Mouse (Mus musculus): ENCODE results near the gene Ift46.
A peak's percentile ranks its signal among the peaks of the same experiment; 100 is the strongest.

Gene Ift46

DNA sequence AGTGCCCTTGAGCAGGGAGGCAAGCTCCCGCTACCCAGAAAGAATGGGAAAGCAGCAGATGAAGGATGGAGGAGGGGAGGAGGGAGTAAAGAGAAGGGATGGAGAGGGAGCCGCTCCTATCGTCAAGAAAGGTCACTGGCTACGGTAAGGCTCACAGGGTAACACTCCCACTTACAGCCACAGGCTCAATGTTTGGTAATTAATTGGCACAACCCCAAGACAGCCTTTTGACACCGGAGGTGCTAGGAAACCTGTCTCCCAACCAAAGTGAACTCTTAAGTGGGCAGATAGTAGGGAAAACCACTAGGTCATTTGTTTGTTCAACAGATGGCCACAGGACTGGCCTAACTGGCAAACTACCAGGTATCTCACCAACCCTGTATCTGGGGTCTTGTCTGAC, 39.4 kb downstream of the Ift46 start:
- no peak for DNase-seq (ENCODE audit: low spot score in 2 of 2)

DNA sequence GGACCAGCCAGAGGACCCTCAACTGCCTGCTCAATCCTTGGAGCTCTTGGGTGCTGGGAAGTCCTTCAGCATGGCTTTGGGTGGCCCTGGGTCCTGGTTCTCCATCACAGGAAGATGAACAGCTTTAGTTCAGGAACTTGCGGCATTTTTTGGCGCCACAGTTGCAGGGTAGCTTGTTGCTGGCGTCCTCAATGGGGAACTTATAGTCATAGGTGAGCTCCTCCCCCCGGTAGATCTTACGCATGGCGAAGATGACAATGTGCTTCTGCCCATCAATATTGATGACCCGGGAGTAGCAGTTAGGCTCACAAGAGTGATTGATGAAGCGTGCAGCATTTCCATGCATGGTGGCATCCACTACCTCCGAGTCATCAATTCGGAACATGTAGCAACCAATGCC, 40.1 kb downstream of the Ift46 start:
- DNase-seq (ENCODE audit: low spot score in 2 of 2), result peak in 1 of 2 experiments; percentile 53

DNA sequence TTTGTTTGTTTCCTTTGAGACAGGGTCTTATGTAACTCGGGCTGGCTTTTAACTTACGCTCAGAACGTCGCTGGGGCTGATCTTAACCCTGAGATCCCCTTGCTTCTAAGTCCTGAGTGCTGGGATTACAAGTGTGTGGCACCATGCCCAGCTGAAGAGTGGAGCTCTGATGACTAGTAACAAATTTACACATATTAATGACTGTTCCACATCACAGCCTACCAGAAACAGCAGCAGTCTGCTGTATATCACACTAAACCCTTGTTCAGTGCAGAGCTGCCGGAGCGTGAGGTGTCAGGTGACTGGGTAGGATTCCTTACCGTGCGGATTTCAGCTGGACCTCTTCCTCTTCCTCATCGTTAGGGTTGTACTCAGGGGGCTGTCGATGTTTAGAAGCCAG, 42.6 kb downstream of the Ift46 start:
- DNase-seq (ENCODE audit: low spot score in 2 of 2), result no peak

DNA sequence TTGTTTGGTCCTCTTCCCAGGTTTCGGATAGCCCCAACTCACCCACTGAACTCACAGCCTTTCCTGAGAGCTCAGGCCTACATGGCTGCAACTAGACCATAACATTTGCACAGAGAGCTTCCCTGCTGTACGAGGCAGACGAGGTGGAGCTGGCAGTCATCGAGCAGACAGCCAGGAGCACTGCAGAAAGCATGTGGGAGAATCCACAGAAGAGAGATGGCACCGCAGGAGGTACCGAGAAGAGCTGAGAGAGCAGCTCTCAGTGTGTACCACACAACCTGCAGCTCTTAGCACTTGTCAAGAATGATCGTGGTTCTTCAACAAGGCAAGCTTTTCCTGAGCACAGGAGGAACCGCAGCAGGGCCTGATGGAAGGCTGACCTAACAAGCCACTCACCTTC, 46.5 kb downstream of the Ift46 start:
- DNase-seq (ENCODE audit: low spot score in 2 of 2), result no peak

DNA sequence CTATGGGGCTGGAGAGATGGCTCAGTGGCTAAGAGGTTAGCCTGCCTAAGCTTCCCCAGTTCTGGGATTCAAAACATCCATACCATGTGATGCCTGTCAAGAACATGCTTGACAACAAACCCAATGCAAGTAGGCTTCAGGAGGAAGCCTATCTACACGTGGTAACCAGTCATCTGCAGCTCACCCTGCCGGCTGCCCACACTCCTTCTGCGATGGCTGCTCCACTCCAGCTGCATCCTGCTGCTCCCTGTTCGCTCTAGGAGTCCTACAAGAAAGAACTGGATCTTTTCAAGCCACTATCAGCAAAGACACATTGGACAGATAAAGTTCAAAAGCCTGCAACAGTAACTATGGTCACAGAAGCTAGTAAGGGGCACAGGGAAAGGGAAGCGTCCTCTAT, 49.8 kb downstream of the Ift46 start:
- DNase-seq (ENCODE audit: low spot score in 2 of 2), result no peak

DNA sequence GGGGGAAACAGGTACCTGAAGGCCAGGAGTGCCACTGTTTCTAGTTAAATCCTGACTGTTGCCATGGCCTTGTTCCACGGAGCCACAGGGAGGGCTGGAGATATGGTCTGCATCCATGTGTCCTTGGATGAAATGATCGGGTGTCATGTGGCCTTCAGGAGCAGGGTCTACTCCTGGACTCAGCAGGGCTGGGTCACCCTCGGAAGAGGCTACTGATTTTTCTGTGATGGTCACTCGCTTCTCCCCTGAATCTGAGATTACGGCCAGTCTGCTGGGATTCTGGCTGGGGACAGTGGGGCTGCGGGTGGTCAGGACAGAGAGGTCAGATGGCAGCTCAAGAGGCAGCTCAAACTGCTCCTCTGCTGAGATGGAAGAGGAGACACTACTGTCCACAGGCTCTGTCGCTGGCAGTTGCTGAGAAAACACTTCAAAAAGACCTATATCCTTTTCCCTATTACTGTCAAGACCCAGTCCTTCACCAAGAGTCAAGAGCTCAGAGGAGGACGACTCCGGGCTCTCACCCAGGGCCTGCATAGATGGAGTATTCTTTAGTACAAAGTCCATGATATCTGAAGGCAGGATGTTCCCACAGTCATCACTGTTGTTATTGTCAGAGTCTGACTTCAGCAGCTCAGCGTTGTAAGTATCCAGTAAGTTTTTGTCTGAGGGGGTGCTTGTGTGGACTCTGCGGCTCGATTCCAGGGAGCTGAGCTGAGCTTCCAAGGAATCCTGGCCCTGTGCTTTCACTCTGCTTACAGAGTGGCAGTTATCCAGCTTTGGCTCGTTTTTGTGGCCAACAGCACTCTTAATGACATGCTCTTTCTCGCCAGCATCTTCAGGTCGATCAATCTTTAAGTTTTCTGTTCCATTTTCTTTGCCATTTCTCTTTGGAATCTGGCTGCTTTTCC, 52.5 kb downstream of the Ift46 start:
- DNase-seq (ENCODE audit: low spot score in 2 of 2), result no peak

DNA sequence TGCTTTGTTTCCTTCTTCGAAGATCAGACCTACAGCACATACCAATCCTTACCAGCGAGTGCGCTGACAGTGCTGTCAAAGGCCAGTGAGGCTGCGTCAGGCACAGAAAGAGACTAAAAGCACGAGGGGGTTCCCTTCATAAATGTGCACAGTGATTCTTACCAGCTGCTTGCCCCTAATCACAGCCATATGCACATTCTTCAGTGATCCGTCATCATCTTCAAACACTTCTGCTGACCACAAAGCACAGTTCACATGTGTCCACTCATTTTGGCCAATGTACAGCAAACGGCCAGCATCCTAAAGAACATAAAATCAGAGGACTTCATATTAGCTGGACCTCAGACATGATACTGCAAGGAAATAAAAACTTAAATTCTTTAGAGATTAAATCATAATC, 59.0 kb downstream of the Ift46 start:
- no peak for DNase-seq (ENCODE audit: low spot score in 2 of 2)

DNA sequence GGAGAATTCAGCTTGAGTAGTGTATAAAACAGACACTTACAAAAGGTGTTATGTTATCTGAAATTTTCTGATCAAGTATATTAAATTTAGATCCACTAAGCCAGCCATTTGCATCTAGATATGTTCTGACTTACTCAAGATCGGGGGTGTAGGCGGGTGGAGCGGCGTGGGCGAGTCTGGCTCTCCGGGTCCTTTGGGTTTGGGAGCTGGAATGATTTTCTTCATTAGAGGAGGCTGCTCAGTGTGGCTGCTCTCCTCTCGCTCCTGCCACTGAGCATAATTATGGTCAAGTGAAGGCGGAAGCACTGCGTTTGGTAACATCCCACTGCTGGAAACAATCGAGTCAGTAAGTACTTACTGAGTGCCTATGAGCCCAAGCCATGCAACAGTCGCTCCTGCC, 61.2 kb downstream of the Ift46 start:
- no peak for DNase-seq (ENCODE audit: low spot score in 2 of 2)

DNA sequence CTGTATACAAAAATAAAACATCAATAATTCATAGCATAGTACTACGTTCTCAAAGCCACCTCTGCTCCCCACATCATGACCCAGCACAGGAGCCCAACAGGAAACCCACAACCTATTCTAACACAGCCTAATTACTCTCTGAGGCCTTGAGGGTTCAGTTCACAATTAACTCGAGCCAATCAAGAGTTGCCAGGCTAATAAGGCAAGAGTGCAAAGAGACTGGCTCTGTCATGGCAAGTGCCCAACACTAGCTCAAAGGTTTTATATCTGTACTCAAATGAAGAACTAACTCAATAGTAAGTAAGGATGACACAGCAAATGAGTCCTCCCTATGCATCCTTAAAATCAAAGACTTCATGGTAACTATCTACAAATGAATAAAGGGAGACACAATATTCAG, 62.8 kb downstream of the Ift46 start:
- no peak for DNase-seq (ENCODE audit: low spot score in 2 of 2)

DNA sequence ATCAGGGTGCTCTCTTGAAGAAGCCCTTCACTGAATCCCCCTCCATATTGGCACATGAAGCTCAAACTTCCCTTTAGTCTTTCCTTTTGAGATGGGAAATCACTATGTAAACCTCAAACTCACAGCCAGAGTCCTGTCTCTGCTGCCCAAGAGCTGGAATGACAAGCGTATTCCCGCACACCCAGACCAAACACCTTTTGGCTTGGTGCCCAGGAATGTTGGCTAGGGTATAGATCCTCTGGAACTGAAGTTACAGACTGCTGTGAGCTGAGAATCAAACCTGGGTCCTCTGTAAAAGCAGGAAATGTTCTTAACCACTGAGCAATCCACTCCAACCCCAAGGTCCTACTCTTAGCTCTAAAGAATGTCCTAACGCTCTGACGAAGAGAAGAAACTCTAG, 64.6 kb downstream of the Ift46 start:
- DNase-seq (ENCODE audit: low spot score in 2 of 2), result no peak

DNA sequence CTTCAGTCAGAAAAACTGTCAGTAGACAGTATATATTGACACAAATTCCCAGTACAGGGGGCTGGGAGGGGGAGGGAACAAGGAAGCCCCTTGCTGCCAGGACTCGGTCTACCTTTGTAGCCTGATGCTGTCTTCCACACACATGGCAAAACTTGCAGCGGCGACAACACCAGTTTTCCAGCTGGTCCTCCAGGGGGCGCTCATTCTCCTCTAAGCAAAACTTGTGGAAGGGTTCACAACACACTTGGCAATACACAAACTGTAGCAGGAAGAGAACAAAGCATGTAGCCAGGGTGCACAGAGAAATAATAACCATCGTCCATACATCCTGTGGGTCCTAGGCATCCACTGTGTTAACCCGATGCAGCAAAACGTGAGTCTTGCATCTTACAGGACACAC, 68.7 kb downstream of the Ift46 start:
- DNase-seq (ENCODE audit: low spot score in 2 of 2), result peak; percentile 66 to 81

DNA sequence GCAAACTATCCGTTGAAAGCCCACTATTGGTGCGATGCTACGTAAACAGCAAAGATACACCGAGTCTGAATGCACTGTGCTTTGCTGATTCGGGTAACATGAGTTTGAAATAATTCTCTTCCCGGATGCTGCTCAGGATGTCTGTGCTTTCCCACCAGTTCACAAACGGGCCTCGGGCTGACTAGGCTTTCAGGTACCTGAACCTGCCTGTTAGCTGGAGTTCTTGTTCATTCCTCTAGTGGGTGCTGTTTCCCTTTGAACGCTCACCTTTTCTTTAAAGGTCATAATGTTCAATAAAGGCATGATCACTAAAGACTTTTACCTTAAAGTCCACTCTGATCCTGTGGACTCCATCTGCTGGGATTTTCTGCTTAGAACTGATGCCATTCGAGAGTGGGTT, 73.5 kb downstream of the Ift46 start:
- no peak for DNase-seq (ENCODE audit: low spot score in 2 of 2)
